Mouse (Mus musculus) left cerebral cortex, postnatal 10 days (tissue): ENCODE measurements at regions not wholly inside any gene's neighbourhood (a gene's known extent, or its start where the extent isn't known, plus 50 kb on each side); places are given as distances from the start of the nearest gene placed in this dataset.

ENCODE experiments used
- DNase-seq, 2 experiments: peaks; one replicate each; pipeline ENCODE4 v3.0.0; 2021 to 2022; ENCODE audit warnings: low spot score in 2 of 2, mixed read lengths in 1 of 2; ENCODE audit errors: extremely low spot score in 1 of 2
- intact Hi-C: fragments of 180-260 bp; cut with DNase I; formaldehyde crosslinking; loops from one replicate; pipeline ENCODE4 v1.15.1; 2025

DNA sequence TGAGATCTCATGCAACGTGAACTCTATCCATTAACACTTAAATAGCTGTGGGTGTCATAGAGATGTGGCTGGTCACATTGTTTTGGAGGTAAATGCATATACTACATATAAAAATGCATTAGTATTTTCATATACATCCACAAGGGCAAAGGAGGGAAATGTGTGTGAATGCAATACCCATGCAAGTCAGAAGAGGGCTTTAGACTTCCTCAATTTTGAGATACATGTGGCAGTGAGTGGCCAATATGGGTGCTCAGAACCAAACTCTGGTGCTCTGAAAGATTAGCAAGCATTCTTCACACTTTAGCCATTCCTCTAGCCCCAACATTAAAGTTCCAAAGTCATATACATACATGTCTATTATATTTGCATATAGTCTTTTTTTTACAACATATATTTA lies 895.5 kb upstream of the Zeb2 start:
- intact Hi-C loops = no loop called here
- DNase-seq = no peak

DNA sequence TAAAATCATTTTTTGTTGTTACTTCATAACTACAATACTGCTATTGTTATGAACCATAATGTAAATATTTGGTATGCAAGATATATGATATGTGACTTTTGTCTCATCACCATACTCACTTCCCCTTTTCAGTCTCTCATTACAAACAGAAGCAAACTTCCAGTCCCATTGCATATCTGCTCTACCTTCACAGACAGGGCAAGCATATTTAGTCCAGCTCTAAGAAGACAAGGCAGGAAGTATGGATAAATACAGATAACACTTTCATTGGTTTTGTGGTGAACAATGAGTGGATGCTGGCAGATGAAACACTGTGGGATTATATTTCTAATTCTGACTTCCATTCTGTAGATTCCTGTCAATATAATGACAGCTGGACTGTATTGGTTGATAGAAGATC lies 858.0 kb upstream of the Zeb2 start:
- DNase-seq = no peak
- intact Hi-C loops = no loop called here

DNA sequence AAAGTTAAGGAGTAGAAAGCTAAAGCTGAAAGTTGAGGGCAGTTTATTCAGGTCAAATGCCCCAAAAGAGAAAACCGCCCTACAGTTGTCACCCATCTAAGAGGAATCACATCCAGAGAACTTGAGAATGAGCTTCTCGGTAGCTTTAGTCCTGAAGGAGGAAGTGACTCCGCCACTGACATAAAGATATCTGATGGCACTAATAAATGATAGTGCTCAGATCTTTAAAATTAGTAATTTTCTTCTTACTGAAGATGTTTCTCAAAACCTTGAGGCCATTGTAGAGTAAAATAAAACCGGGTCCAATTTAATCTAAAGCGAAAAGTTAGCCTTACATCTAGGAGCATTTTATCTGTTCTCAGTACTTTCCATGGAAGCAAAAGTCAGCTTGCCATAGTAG lies 851.4 kb upstream of the Zeb2 start:
- intact Hi-C loops = no loop called here
- no peak for DNase-seq

DNA sequence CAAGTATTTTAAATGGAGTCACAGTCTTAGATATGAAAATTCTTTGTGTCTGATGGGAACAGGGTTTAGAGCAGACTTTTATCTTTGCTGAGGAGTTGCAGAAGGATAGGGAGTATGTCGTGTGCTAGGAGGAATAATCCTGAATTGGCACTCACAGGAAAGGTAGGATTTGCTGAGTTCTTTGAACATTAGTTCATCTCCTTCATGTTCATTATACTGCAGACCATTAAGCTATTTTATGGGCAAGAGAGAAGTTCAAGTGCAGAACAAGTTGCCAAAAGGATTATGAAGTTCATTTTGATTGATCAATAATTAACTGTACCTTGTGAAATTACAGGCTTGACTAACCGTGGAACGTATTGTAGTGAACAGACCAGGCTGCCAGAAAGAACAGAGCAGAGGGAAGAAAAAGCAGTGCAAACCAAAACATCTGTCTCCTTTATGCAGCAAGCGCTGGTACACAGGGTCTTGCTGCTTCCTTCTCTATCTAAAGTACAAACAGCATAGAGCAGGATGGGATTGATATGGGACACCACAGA lies 839.7 kb upstream of the Zeb2 start:
- no peak for DNase-seq
- intact Hi-C loops = no loop called here

DNA sequence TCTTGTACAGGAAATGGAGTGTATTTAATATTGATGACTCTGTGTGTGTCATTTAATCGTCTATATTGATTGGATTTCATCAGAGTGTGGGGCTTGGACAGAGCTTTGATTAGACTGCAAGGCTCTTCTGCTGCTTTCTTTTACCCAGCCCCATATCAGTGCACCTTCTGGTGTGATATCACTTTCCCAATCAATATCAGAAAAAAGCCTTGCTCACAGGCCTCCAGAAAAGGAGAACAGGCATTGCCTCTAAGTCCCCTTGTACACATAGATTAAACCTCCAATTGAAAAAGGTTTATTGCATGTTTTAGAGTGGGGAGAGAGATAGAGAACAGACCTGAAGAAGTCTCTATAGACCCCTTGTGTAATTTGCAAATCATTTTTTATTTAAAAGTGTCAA lies 831.6 kb upstream of the Zeb2 start:
- DNase-seq = no peak
- intact Hi-C loops = no loop called here

DNA sequence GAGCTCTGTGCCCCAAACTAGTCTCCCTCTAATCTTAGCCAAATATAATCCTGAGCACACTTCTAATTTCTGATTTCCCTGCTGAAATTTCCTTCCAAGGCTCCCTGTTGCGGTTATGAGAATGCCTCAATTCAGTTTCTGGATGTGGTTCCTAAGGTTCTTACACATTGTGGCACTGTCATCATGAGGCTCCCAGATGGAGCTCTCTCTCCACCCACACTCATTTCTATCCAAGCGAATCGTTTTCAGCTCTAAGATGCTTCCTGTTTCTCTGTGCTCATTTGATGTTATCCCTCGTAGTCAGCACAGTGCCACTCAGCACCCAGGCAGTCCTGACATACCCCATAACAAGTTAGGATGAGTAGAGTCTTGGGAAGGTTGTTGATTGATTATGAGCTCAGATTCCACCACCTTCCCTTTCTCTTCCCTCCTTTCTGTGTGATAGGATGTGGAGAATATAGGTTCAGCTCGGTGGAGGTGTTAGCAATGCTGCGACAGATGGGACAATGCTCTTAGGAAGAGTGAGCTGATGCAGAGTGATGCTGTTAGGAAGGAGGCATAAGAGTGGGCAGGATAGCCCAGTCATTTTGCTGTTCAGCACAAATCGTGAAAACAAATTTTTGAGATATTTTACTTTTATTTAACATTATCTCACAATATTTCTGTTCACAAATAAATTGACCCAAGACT lies 808.7 kb upstream of the Zeb2 start:
- intact Hi-C loops = no loop called here
- no peak for DNase-seq

DNA sequence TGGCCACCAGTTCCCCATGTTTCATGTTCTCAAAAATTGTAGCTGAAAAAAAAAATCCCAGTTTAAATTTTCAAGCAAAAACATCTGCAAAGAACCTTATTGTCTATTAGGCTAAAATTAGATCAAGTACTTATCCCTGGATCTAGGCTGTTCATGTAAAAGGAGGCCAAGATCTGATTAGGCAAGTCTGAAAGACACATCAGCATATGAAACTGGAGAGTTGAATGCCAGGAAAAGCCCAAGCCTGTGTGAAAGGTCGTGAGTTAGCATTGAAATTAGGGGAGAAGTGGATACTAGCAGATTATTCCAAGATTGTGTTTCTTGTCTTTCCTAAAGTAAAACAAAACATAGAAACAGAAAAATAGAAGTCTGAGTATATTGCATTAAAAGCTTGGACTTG lies 791.7 kb upstream of the Zeb2 start:
- no peak for DNase-seq
- intact Hi-C loops = no loop called here

DNA sequence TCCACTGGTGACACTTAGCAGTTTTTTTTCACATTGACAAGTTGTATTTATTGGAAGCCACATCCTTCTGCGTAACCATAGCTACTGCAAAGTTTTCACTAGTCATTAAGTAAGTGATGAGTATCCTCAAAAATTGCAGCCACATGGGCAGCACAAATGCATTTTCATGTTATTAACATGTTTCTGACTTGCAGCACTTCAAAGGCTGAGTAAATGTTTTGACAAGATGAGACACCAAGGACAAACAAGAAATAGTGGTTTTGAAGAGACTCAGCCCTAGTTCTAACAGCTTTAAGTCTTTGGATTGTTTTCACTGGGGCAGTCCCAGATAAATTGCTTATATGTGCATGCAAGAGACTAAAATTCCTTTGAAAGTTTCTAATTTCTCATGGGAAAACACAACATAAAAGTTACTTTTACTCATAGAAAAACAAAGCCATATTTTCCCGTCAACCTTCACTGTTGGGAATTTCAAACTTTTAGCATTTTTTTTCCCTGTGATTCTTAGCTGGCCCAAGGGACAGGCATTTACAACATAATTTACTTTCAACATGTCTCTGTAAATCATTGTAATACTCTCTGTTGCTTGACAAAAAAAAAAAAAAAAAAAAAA lies 787.5 kb upstream of the Zeb2 start:
- DNase-seq = no peak
- intact Hi-C loops = no loop called here

DNA sequence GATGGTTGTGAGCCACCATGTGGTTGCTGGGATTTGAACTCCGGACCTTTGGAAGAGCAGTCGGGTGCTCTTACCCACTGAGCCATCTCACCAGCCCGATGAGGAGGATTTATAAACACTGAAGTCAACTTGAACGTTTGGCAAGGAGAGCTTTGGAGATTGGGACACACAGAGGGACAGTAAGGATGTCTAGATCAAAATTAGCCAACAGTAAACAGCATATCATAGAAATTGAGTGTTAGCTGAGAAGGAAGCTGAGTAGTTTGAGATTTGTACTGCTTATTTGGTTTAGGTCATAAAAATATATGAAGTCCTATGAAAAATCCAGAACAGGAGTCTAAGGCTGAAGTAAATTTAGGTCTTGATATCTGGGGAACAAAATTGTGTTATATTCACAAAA lies 786.9 kb upstream of the Zeb2 start:
- no peak for DNase-seq
- intact Hi-C loops = no loop called here

DNA sequence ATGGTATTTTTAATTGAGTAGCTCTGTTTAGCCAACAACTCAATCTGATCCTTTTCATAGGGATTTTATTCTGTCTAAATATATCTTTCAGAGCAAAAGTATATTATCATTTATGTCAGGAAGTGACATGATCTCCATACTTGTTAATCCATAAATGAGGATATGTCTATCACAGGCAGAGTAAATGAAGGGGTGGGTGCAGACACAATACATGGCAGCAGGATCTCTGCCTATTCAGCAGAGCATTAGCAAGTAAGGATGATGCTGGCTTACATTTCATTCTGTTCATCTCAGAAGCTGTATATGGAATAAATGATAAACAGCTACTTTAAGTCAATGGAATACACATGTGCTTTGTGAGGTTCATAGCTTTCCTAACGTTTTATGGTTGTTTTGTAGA lies 786.2 kb upstream of the Zeb2 start:
- intact Hi-C loops = no loop called here
- DNase-seq = no peak

DNA sequence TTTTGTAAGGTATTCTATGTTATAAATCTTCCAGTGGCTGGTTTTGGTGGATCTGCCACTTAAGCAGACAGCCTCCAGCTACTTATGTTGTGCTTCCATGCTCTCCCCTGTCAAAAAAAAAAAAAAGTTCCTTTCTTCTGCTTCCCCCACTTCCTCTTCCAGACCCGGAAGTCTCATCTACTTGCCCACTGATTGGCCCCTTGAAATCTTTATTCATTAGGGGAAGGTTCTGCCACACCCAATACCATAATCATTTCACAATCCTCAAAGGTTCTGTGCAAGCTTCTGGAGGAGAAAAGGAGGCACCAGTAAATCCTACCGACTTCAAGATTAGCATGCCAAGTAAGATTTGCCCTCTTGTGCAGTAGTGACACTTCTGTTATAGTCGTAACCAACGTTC lies 784.7 kb upstream of the Zeb2 start:
- intact Hi-C loops = no loop called here
- DNase-seq = no peak

DNA sequence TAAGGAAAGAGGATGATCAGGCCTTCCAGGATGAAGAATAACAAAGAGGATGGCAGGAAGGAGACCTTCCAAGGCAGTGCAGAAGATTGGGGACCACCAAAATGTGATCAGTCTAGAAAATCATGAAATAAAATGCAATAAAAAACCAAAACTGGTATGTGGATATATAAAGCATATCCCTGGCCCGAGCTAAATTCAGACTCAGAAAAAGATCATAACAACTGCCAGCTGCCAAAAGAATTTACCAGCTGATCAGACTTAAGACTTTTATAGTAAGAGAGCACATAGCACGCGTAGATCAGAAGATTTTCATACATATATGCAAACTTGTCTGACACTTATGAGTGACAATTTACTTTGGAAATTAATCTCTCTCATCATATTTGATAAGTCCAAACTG lies 767.5 kb upstream of the Zeb2 start:
- DNase-seq = no peak
- intact Hi-C loops = no loop called here

DNA sequence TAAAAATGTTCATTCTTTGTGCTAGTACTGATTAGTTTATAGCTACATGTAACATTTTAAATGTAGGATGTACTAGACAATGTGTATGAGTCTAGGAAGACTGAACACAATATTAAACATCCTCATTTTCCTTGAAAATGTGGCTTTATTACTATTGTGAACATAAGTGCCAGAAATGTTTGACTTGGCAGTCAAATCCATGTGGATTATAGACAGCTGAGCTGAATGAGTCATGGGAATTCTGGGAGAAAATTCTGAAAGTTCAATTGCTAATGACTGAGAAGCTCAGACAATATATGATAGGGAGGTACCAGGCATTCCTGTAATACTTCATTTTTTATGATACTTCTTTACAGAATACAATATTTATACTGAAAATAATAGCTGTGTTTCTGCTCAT lies 761.5 kb upstream of the Zeb2 start:
- intact Hi-C loops = no loop called here
- no peak for DNase-seq

DNA sequence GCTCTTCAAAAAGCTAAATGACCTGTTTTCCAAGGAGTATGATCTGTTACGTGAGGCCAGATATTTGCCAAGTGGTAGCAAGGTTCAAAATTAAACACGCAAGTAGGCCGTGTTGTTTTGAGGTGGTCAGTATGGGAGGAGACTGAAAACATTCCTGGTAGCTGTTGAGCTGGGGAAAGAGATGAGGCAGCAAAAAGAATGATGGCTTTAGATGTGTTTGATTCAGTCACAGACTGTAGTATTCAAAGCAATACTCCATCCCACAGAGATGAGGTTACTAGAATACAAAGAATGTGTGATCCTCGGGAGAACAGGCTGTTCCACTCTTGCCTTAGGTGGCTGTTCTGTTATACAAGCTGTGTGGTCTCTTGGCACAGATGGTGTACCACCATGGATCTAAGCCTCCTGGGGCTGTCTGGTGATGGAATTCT lies 742.7 kb upstream of the Zeb2 start:
- intact Hi-C loops = no loop called here
- no peak for DNase-seq

DNA sequence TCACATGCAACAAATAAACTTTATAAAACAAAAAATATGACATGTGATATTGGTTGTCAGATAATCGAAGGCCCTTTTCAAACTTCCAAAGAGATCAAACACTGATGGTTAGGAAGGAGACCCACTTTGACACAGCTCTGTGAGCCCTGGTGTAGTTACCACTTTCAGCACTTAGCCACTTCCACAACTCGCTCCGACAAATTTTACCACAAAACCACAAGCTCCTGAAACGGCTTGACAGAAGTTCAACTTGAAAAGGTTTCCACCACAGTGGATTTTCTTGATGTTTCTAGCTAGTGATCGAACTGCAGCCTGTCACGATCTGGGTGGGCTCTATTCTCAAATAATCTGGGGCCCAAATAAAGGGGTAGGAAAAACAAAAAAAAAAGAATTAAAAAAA lies 742.2 kb upstream of the Zeb2 start:
- intact Hi-C loops = no loop called here
- no peak for DNase-seq

DNA sequence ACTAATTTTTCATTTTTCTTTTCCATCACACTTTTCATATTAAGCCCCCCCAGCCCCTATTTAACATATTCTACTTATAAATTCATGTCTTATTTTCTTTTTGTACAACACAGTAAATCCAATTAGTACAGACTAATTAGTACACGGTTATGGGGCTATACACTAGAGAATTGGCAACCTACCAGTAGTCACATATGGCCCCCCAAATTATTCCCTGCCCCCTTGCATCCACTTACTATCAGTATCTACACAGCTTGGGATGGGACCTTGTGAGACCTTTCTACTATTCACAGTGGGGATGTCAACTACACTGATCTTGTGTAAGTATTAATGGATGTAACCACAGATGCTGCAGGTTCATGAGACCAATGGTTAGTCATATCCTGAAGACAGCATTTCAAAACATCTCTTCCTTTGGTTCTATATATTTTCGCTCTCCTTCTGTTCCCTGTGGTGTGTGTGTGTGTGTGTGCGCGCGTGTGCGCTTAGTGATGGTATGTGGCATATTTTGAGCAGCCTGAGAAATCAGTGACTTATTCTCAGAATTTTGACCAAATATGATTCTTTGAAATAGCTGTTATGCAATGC lies 732.9 kb upstream of the Zeb2 start:
- DNase-seq = no peak
- intact Hi-C loops = no loop called here

DNA sequence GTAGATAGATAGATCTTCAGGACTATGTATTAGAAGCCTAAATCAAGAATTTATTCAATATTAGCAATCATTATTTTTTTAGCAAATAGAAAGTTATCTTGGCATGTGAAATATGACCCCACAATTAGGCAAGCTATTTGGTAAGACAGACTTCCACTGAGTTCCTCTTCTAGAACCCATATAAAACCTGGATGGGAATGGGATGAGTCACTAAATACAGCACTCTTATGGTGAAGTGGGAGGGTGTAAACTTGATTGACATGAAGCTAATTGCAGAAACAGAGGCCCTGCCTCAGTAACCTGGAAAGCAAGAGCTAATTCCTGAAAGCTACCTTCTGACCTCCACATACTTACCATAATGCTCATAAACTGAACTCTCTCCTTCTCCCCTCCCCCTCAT lies 723.2 kb upstream of the Zeb2 start:
- DNase-seq = no peak
- intact Hi-C loops = no loop called here

DNA sequence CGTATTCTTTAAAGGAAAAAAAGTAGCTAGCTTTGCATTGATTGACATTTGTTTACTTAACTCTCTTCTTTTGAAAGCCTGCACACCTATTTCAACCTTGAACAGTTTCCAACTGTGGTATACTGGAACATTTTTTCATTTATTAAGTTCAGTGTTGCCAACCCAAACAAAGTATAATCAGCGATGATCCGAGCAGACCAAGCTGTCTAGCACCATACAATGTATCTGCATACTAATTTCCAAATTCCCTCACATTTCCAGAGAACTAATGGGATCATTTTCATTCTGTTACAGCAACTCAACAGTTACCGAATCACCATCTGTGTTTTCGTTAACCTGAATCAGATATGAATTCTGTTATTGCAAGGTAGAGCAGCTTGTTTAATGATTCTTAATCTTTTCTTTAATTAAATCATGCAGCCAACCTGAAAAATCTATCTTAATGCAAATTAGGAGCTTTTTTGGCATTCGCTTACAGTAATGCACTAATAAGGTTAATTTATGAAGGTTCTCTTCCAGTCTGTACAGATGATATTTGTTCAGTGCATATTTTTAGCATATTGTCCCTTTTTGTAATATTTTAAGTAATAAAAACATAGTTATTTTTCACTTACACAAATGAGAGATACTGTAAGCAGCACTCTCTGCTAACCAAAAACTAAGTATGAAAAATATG lies 719.5 kb upstream of the Zeb2 start:
- intact Hi-C loops = no loop called here

DNA sequence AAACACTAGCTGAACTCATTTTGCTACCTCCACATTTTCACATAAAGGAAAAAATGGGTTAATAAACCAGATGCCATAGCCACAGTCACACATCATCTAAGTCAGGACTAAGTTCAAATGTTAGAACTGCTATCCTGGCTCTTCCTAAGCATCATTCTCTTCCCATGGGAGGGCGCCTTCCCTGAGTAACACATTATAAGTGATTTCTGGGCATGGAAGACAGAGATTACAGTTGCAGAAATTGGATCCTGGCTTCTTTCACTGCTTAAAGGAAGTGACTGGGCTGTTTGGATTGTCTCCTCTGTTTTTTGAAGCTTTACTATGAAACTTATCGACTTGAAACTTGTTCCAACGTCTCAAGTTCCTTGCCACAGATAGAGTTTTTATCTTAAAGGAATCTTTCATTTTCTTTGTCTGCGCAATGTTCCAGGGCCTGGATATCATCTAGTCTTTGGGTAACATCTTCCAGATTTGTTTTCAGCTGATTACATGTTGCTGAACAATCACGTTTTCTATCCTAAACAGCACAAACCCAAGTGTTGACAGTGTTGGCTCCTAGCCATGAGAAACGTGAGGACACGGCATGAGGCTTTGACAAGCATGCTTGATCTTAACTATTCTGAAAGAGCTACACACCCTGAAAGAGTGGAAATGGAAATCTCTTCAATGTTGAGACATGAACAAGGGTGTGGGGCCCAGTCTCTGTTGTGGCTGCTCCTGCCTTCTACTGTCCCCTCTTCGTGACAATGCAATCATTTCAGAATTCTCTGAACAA lies 700.9 kb upstream of the Zeb2 start:
- no peak for DNase-seq
- intact Hi-C loops = no loop called here

More for the DNA sequence above, 719.5 kb upstream of the Zeb2 start:
- DNase-seq = no peak
